Mouse (Mus musculus) liver, embryonic 14.5 days (tissue): ENCODE measurements around the gene Zscan21.

Experiments used
- CTCF ChIP-seq: IDR thresholded peaks from 2 replicates; pipeline ENCODE4 v1.5.1; 2016; ENCODE audit warnings: antibody characterized with exemption, low read depth, control low read depth
- EP300 ChIP-seq: IDR thresholded peaks from 2 replicates; pipeline ENCODE4 v1.6.1; 2016; ENCODE audit warnings: antibody characterized with exemption, low read depth

- TF ChIP-seq CTCF (no peak), EP300 (no peak)
Observed at GRCm38 (mm10) chr5:138173217-138173616, 56.5 kb downstream of the Zscan21 start.
